Mouse (Mus musculus): ENCODE data around the gene Gm10073.

GRCm38 (mm10) chr8:106606601-106607145, 33.4 kb upstream of the Gm10073 start:
- TF ChIP-seq CTCF (IDR thresholded peaks at IDR 0.05; ENCODE audit: low read depth, low read length): no peak
- TF ChIP-seq POLR2A (IDR thresholded peaks at IDR 0.05; ENCODE audit: extremely low read depth, insufficient read depth, low read length): no peak

All from liver, adult 2 months (tissue).